Mouse (Mus musculus): Measurements from ENCODE around the gene Rpp38. TPM values are rescaled to one million over a fixed set of nuclear protein-coding genes. Genes with fewer than 3 reads are reported as not detected.

Gene Rpp38
- polyA plus RNA-seq, 1 experiment from 2014 or later, result 20.5 TPM

- Histone ChIP-seq H3K27ac (ENCODE audit: low read length) (no peak overlapping the region), H3K9ac (replicated peaks; ENCODE audit: low read length) (no peak overlapping the region), H3K9me3 (ENCODE audit: low read length) (no peaks in the 10 kb centered on the region), H3K4me1 (ENCODE audit: insufficient read depth, low read length) (peaks cover 10% of the 10 kb centered on the region), H3K4me3 (ENCODE audit: low read length) (no peak overlapping the region), H3K36me3 (ENCODE audit: insufficient read depth, low read length) (no peaks in the 10 kb centered on the region), H3K4me2 (replicated peaks; ENCODE audit: low read depth, low read length) (no peak overlapping the region), H3K27me3 (ENCODE audit: insufficient read depth, low read length) (no peaks in the 10 kb centered on the region)
- ATAC-seq (ENCODE audit: low FRiP score, low TSS enrichment), result no peak
- WGBS, result 61% methylated on average over 1 of the region's 1 CpGs
Measured at GRCm38 (mm10) chr2:3289581-3289980, 42.9 kb downstream of the Rpp38 start.

- Histone ChIP-seq H3K27ac (ENCODE audit: low read length) (no peak overlapping the region), H3K4me1 (ENCODE audit: insufficient read depth, low read length) (peaks cover 14% of the 10 kb centered on the region), H3K27me3 (ENCODE audit: insufficient read depth, low read length) (no peaks in the 10 kb centered on the region), H3K4me2 (replicated peaks; ENCODE audit: low read depth, low read length) (no peak overlapping the region), H3K4me3 (ENCODE audit: low read length) (no peak overlapping the region), H3K9ac (replicated peaks; ENCODE audit: low read length) (no peak overlapping the region), H3K36me3 (ENCODE audit: insufficient read depth, low read length) (no peaks in the 10 kb centered on the region), H3K9me3 (ENCODE audit: low read length) (no peaks in the 10 kb centered on the region)
- WGBS, result 50% methylated on average over 2 of the region's 2 CpGs
- ATAC-seq (ENCODE audit: low FRiP score, low TSS enrichment), result no peak
Measured at GRCm38 (mm10) chr2:3286243-3286642, 46.2 kb downstream of the Rpp38 start.

GRCm38 (mm10) chr2:3285709-3286108, 46.7 kb downstream of the Rpp38 start:
- Histone ChIP-seq H3K9me3 (ENCODE audit: low read length) (no peaks in the 10 kb centered on the region), H3K4me1 (ENCODE audit: insufficient read depth, low read length) (peaks cover 14% of the 10 kb centered on the region), H3K36me3 (ENCODE audit: insufficient read depth, low read length) (no peaks in the 10 kb centered on the region), H3K27me3 (ENCODE audit: insufficient read depth, low read length) (no peaks in the 10 kb centered on the region), H3K9ac (replicated peaks; ENCODE audit: low read length) (no peak overlapping the region), H3K4me2 (replicated peaks; ENCODE audit: low read depth, low read length) (peak overlapping the region; percentile 76), H3K4me3 (ENCODE audit: low read length) (peak overlapping the region; percentile 67; the same call in 1 of the 2 replicates), H3K27ac (ENCODE audit: low read length) (no peak overlapping the region)
- no peak for ATAC-seq (ENCODE audit: low FRiP score, low TSS enrichment)
- WGBS, result 77% methylated on average over 3 of the region's 3 CpGs

- peak overlapping the region; percentile 76 for H3K4me2 ChIP-seq (replicated peaks; ENCODE audit: low read depth, low read length)
- no peak for ATAC-seq (ENCODE audit: low FRiP score, low TSS enrichment)
- H3K9me3 ChIP-seq (ENCODE audit: low read length), result no peaks in the 10 kb centered on the region
- no peaks in the 10 kb centered on the region for H3K27me3 ChIP-seq (ENCODE audit: insufficient read depth, low read length)
- H3K4me3 ChIP-seq (ENCODE audit: low read length), result peak overlapping the region; percentile 67
- peak overlapping the region; percentile 82 for H3K9ac ChIP-seq (replicated peaks; ENCODE audit: low read length)
- 3% methylated on average over 6 of the region's 6 CpGs for WGBS
- peak overlapping the region; percentile 78 for H3K27ac ChIP-seq (ENCODE audit: low read length)
- H3K36me3 ChIP-seq (ENCODE audit: insufficient read depth, low read length), result no peaks in the 10 kb centered on the region
- H3K4me1 ChIP-seq (ENCODE audit: insufficient read depth, low read length), result peaks cover 14% of the 10 kb centered on the region
Measured at GRCm38 (mm10) chr2:3285181-3285530, 47.3 kb downstream of the Rpp38 start.

- H3K27me3 ChIP-seq (ENCODE audit: insufficient read depth, low read length), result no peaks in the 10 kb centered on the region
- H3K4me3 ChIP-seq (ENCODE audit: low read length), result peak overlapping the region; percentile 67
- WGBS, result 1% methylated on average over 60 of the region's 60 CpGs
- H3K9ac ChIP-seq (replicated peaks; ENCODE audit: low read length), result peak overlapping the region; percentile 82
- H3K36me3 ChIP-seq (ENCODE audit: insufficient read depth, low read length), result no peaks in the 10 kb centered on the region
- H3K4me2 ChIP-seq (replicated peaks; ENCODE audit: low read depth, low read length), result peak overlapping the region; percentile 76
- peaks cover 14% of the 10 kb centered on the region for H3K4me1 ChIP-seq (ENCODE audit: insufficient read depth, low read length)
- ATAC-seq (ENCODE audit: low FRiP score, low TSS enrichment), result peak; percentile 9
- H3K9me3 ChIP-seq (ENCODE audit: low read length), result no peaks in the 10 kb centered on the region
- H3K27ac ChIP-seq (ENCODE audit: low read length), result peak overlapping the region; percentile 78
Measured at GRCm38 (mm10) chr2:3284473-3285180, 47.8 kb downstream of the Rpp38 start.

GRCm38 (mm10) chr2:3283602-3284472, 48.6 kb downstream of the Rpp38 start, which contains the start of gene Nmt2:
Nmt2 (plus strand) TSS chr2:3284212.
- no peaks in the 10 kb centered on the region for H3K27me3 ChIP-seq (ENCODE audit: insufficient read depth, low read length)
- peak within 1 kb of the TSS; percentile 76 for H3K4me2 ChIP-seq (replicated peaks; ENCODE audit: low read depth, low read length)
- peaks cover 14% of the 10 kb centered on the region for H3K4me1 ChIP-seq (ENCODE audit: insufficient read depth, low read length)
- no peaks in the 10 kb centered on the region for H3K9me3 ChIP-seq (ENCODE audit: low read length)
- WGBS, result under 1% methylated on average over 84 of the region's 88 CpGs
- peak; percentile 97 for ATAC-seq (ENCODE audit: low FRiP score, low TSS enrichment)
- no peaks in the 10 kb centered on the region for H3K36me3 ChIP-seq (ENCODE audit: insufficient read depth, low read length)
- peak within 1 kb of the TSS; percentile 82 for H3K9ac ChIP-seq (replicated peaks; ENCODE audit: low read length)
- H3K27ac ChIP-seq (ENCODE audit: low read length), result peak within 1 kb of the TSS; percentile 86
- peak within 1 kb of the TSS; percentile 67 for H3K4me3 ChIP-seq (ENCODE audit: low read length)

- Histone ChIP-seq H3K27ac (ENCODE audit: low read length) (peak overlapping the region; percentile 86), H3K36me3 (ENCODE audit: insufficient read depth, low read length) (no peaks in the 10 kb centered on the region), H3K4me1 (ENCODE audit: insufficient read depth, low read length) (peaks cover 14% of the 10 kb centered on the region), H3K4me3 (ENCODE audit: low read length) (peak overlapping the region; percentile 67), H3K9ac (replicated peaks; ENCODE audit: low read length) (peak overlapping the region; percentile 69), H3K9me3 (ENCODE audit: low read length) (no peaks in the 10 kb centered on the region), H3K27me3 (ENCODE audit: insufficient read depth, low read length) (no peaks in the 10 kb centered on the region), H3K4me2 (replicated peaks; ENCODE audit: low read depth, low read length) (peak overlapping the region; percentile 63)
- peak; percentile 0; the same call in 1 of the 2 replicates for ATAC-seq (ENCODE audit: low FRiP score, low TSS enrichment)
- 8% methylated on average over 12 of the region's 12 CpGs for WGBS
Measured at GRCm38 (mm10) chr2:3282866-3283601, 49.4 kb downstream of the Rpp38 start.

- Histone ChIP-seq H3K4me2 (replicated peaks; ENCODE audit: low read depth, low read length) (no peak overlapping the region), H3K9me3 (ENCODE audit: low read length) (no peaks in the 10 kb centered on the region), H3K27me3 (ENCODE audit: insufficient read depth, low read length) (no peaks in the 10 kb centered on the region), H3K27ac (ENCODE audit: low read length) (no peak overlapping the region), H3K4me1 (ENCODE audit: insufficient read depth, low read length) (peaks cover 14% of the 10 kb centered on the region), H3K9ac (replicated peaks; ENCODE audit: low read length) (no peak overlapping the region), H3K36me3 (ENCODE audit: insufficient read depth, low read length) (no peaks in the 10 kb centered on the region), H3K4me3 (ENCODE audit: low read length) (no peak overlapping the region)
- 86% methylated on average over 4 of the region's 4 CpGs for WGBS
- no peak for ATAC-seq (ENCODE audit: low FRiP score, low TSS enrichment)
Measured at GRCm38 (mm10) chr2:3281311-3281710, 51.1 kb downstream of the Rpp38 start.
